Mouse (Mus musculus): ENCODE data around the gene Lama1.

GRCm38 (mm10) chr17:67861080-67861630, 164.1 kb downstream of the Lama1 start:
- no peak for TF ChIP-seq HCFC1 (IDR thresholded peaks at IDR 0.05; ENCODE audit: borderline replicate concordance, insufficient read depth, low read length)
- TF ChIP-seq MAFK (IDR thresholded peaks at IDR 0.05; ENCODE audit: insufficient read depth, low read depth, low read length) = no peak
- no peak for TF ChIP-seq ZC3H11A (IDR thresholded peaks at IDR 0.05; ENCODE audit: borderline replicate concordance, low read depth, low read length)
- no peak for TF ChIP-seq ZNF384 (IDR thresholded peaks at IDR 0.05; ENCODE audit: low read depth, low read length)
